Mouse (Mus musculus) cortical plate, adult 2 months (tissue): Measurements from ENCODE around the gene M1ap. TPM values are rescaled to one million over a fixed set of nuclear protein-coding genes. Genes with fewer than 3 reads are reported as not detected.

Experiments used
- H3K27ac ChIP-seq: fragments of 200-500 bp; 2 replicates; pipeline ENCODE4 v1.5.1; 2012; ENCODE audit warnings: low read length, control low read depth, inconsistent platforms; ENCODE audit not compliant: insufficient read depth
- H3K4me1 ChIP-seq: fragments of 200-500 bp; 2 replicates; pipeline ENCODE4 v1.6.1; 2011; ENCODE audit warnings: low read length; ENCODE audit not compliant: control insufficient read depth, insufficient read depth
- H3K4me3 ChIP-seq: fragments of 200-500 bp; 2 replicates; pipeline ENCODE4 v1.5.1; 2011; ENCODE audit warnings: mild to moderate bottlenecking, low read length, control low read depth; ENCODE audit not compliant: insufficient read depth
- CTCF ChIP-seq: fragments of 200-500 bp; IDR thresholded peaks from 2 replicates; pipeline ENCODE4 v1.5.1; 2011; ENCODE audit warnings: mild to moderate bottlenecking, control low read depth, low read length; ENCODE audit not compliant: insufficient read depth; ENCODE audit errors: extremely low read depth
- POLR2A ChIP-seq: fragments of 200-500 bp; IDR thresholded peaks from 2 replicates; pipeline ENCODE4 v1.6.1; 2011; ENCODE audit warnings: mild to moderate bottlenecking, low read length, control low read depth; ENCODE audit not compliant: insufficient read depth; ENCODE audit errors: extremely low read depth
- polyA plus RNA-seq: library from polyadenylated mRNA; depleted of rRNA; stranded (reverse); fragments of >200 nt; gene quantifications from 2 replicates; pipeline ENCODE4 v1.2.3, GENCODE M21; 2012; rRNA removed

Gene M1ap
- polyA plus RNA-seq, 1 experiment = 0.17 TPM

GRCm38 (mm10) chr6:83068706-83069487, 122.2 kb downstream of the M1ap start:
- no peak overlapping the region for H3K4me3 ChIP-seq
- TF ChIP-seq POLR2A (no peak), CTCF (no peak)

DNA sequence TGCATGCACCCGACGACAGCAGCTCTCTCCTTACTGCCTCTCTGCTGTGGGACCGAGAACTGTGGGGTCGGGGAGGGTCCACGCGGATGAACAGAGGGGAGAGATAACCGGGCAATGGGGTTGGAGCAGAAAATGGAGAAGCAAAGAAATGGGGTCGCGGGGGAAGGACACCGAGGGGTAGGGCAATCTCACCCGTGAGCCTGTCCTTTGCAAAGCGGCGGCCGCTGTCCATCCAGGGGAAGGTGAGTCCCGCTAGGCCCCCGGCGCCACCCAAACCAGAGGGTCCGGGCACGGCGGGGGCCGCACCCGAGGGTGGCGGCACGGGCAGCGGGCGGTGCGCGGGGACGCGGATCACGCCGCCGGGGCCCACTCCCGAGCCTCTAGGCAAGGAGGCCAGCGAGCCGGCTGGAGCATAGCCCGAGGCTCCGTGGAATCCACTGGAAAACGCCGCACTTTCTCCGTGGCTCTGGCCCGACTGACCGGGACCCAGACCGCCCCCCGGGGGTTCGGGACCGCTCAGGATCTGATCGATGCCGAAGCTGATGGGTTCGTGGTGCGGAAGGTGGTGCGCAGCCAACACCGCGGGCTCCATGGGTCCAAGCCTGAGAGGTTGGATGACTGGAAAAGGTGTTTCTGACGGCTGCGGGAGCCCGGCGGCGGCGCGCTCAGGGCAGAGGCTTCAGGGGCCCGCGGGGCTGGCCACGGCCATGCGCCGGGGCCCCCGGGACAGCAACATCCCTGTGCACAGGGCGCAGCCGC, 123.0 kb downstream of the M1ap start:
- no peak for TF ChIP-seq CTCF
- TF ChIP-seq POLR2A = no peak
- Histone ChIP-seq H3K4me1 (no peaks in the 10 kb centered on the region), H3K4me3 (no peak overlapping the region), H3K27ac (no peak overlapping the region)

More at GRCm38 (mm10) chr6:83068706-83069487, 122.2 kb downstream of the M1ap start:
- no peak overlapping the region for H3K27ac ChIP-seq
- no peaks in the 10 kb centered on the region for H3K4me1 ChIP-seq

DNA sequence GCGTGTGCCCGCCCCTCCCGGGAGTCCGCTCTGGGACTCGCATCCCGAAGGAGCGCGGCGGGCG, 123.4 kb downstream of the M1ap start, which contains the start of gene Tlx2:
Gene Tlx2 (minus strand): TSS at position 47 of the 64 bp plus-strand sequence.
- TF ChIP-seq CTCF = no peak
- TF ChIP-seq POLR2A = no peak
- no peaks in the 10 kb centered on the region for H3K4me1 ChIP-seq
- no peak within 1 kb of the TSS for H3K27ac ChIP-seq
- H3K4me3 ChIP-seq = no peak within 1 kb of the TSS

GRCm38 (mm10) chr6:83070311-83071219, 123.9 kb downstream of the M1ap start:
- Histone ChIP-seq H3K27ac (no peak overlapping the region), H3K4me1 (no peaks in the 10 kb centered on the region), H3K4me3 (no peak overlapping the region)
- TF ChIP-seq CTCF (no peak), POLR2A (no peak)

DNA sequence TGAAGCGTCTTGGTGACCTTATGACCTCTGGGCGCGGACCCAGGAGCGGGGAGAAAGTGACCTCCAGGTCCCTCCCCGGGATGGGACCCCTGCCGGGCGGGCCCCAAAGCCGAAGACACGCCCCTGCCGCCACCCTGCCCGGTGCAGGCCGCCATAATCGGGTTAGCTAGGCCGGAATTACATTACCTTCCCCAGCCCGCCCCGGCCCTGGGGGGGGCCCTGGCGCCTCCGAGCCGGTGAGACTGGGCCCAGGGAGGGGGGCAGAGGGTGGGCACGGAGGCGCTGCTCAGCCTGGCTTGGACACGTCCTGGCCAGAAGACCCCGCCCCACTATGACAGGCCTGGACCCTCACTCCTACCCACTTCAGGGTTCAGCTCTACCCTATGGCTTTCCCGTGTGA, 124.5 kb downstream of the M1ap start:
- Histone ChIP-seq H3K27ac (no peak overlapping the region), H3K4me1 (no peaks in the 10 kb centered on the region), H3K4me3 (no peak overlapping the region)
- TF ChIP-seq CTCF (no peak), POLR2A (no peak)

DNA sequence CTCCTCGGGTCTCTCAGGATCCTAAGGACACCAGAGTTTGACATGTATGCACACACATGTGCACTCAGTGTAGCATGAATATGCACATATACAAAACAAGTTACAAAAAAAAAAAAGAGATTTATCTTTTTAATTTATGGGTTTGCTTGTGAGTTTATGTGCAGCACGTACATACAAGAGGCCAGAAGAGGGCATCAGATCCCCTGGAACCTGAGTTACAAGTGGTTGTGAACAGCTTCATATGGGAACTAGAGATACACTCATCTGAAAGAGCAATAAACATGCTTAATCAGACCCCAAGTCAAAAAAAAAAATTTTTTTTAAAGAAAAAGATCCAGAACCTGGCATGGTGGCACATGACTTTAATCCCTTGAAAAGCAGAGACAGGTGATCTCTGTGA, 128.3 kb downstream of the M1ap start:
- Histone ChIP-seq H3K27ac (no peak overlapping the region), H3K4me3 (no peak overlapping the region), H3K4me1 (0 out of 2 replicates have a peak, but pooled peaks cover 3% of the 10 kb centered on the region)
- TF ChIP-seq POLR2A (no peak), CTCF (no peak)

DNA sequence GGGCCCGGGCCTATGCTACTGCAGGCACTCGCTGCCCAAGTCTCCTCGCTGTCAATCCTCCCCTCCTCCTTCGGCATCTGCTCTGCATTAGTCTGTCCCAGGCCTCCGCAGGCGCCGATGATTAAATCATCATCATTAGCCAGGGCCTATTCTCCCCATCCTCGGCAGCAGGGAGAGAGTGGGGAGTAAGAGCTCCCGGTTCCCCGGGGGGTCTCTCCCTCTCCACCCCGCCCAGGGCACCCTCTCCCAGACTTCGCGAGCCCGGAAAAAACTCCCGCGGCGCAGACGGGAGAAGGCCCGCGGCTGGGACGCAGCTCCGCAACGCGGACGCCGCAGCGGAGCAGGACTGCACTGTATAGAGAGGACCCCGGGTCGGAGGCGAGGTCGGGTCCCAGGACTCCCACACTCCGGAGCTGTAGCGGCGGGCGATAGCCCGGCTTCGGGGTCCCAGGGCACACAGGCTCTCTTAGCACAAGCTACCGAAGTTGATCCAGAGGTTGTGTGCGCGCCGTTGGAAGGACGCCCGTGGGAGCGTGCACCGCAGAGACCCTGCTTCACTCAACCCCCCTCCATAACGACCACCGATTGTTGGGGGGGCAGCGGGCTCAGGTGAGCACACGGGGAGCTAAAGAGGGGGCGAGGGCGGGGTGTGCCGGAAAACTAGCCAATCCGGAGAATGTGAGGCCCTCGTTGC, 131.1 kb downstream of the M1ap start, which contains the start of gene Pcgf1:
Gene Pcgf1 (plus strand): TSS at position 240 of the 694 bp plus-strand sequence.
- H3K4me1 ChIP-seq = 0 out of 2 replicates have a peak, but pooled peaks cover 3% of the 10 kb centered on the region
- H3K4me3 ChIP-seq = peak within 1 kb of the TSS; percentile 60
- H3K27ac ChIP-seq = peak within 1 kb of the TSS; percentile 75
- TF ChIP-seq POLR2A (no peak), CTCF (no peak)

GRCm38 (mm10) chr6:83078324-83078858, 131.7 kb downstream of the M1ap start:
- TF ChIP-seq CTCF (0 out of 2 replicates have a peak, but pooled peaks have one; percentile 22), POLR2A (peak; percentile 54)
- Histone ChIP-seq H3K27ac (peak overlapping the region; percentile 75), H3K4me3 (peak overlapping the region; percentile 60), H3K4me1 (0 out of 2 replicates have a peak, but pooled peaks cover 3% of the 10 kb centered on the region)

Other genes starting within 250 kb of the M1ap start
- gene Pole4, start 241.5 kb upstream of the M1ap start, polyA plus RNA-seq = 41.4 and 42.4 TPM in 2 replicates
- gene Hk2, start 172.4 kb upstream of the M1ap start, polyA plus RNA-seq = 2.4 and 2.8 TPM in 2 replicates
- 33.5 and 33.7 TPM in 2 replicates for gene Sema4f, start 7.1 kb upstream of the M1ap start, polyA plus RNA-seq
- gene Dok1, start 86.6 kb downstream of the M1ap start, polyA plus RNA-seq = 1.2 and 1.9 TPM in 2 replicates
- 4.9 and 6.6 TPM in 2 replicates for gene Loxl3, start 87.3 kb downstream of the M1ap start, polyA plus RNA-seq
- gene Aup1, start 107.6 kb downstream of the M1ap start, polyA plus RNA-seq = 224 and 239 TPM in 2 replicates
- 58.8 and 66.9 TPM in 2 replicates for gene Htra2, start 108.4 kb downstream of the M1ap start, polyA plus RNA-seq
- 0.52 and 0.68 TPM in 2 replicates for gene Dqx1, start 110.9 kb downstream of the M1ap start, polyA plus RNA-seq
- gene Tlx2, start 123.4 kb downstream of the M1ap start, polyA plus RNA-seq = not detected in 2 replicates
- gene Pcgf1, start 131.0 kb downstream of the M1ap start, polyA plus RNA-seq = 40.2 and 41.9 TPM in 2 replicates
- 0.40 and 0.42 TPM in 2 replicates for gene Lbx2, start 139.5 kb downstream of the M1ap start, polyA plus RNA-seq
- gene Ccdc142, start 154.7 kb downstream of the M1ap start, polyA plus RNA-seq = 8.1 and 9.7 TPM in 2 replicates
- 7.8 and 9.7 TPM in 2 replicates for gene Gm42688, start 154.7 kb downstream of the M1ap start, polyA plus RNA-seq
- gene Mrpl53, start 162.1 kb downstream of the M1ap start, polyA plus RNA-seq = 95.3 and 98.0 TPM in 2 replicates
- gene Mogs, start 168.6 kb downstream of the M1ap start, polyA plus RNA-seq = 31.4 and 32.6 TPM in 2 replicates
- 74.4 and 78.5 TPM in 2 replicates for gene Wbp1, start 174.7 kb downstream of the M1ap start, polyA plus RNA-seq
- 23.2 and 25.5 TPM in 2 replicates for gene Ino80b, start 178.5 kb downstream of the M1ap start, polyA plus RNA-seq
- gene Rtkn, start 188.6 kb downstream of the M1ap start, polyA plus RNA-seq = 163 and 169 TPM in 2 replicates
- gene Wdr54, start 209.5 kb downstream of the M1ap start, polyA plus RNA-seq = 29.0 and 34.1 TPM in 2 replicates
- gene 1700003E16Rik, start 209.5 kb downstream of the M1ap start, polyA plus RNA-seq = 29.7 and 31.4 TPM in 2 replicates
- gene Dctn1, start 219.0 kb downstream of the M1ap start, polyA plus RNA-seq = 332 and 350 TPM in 2 replicates